Mouse (Mus musculus) liver, postnatal 0 days (tissue): ENCODE data around the gene Cdk6.

Experiments used
- CTCF ChIP-seq: sonication (generic); IDR thresholded peaks from 2 replicates; pipeline ENCODE4 v1.5.1; 2016; ENCODE audit warnings: antibody characterized with exemption, low read depth
- EP300 ChIP-seq: IDR thresholded peaks from 2 replicates; pipeline ENCODE4 v1.6.1; 2016; ENCODE audit warnings: antibody characterized with exemption, low read depth, mild to moderate bottlenecking

DNA sequence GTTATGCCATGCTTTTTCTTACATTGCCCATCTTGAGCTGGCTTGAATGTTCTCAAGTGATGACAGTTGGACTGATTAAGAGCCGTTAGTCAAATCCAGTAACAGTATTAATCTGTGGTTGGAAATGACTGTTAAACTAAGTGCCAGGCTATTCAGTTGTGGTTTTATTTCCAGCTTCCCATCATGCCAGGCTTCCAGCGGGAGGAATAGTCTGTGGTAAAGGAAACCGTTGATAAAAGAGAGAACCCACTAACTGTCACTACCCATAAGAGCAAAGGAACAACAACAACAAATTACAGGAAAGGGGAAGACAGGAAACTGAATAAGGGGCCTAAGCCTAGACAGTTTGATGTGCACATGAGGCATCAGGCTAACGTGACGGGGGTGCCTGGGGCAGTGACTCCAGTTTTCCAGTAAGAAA lies 156.2 kb downstream of the Cdk6 start:
- no peak for TF ChIP-seq CTCF
- TF ChIP-seq EP300: peak; percentile 91
